Mouse (Mus musculus) kidney, postnatal 0 days (tissue): ENCODE measurements around the gene Ptpre. TPM values are rescaled to one million over a fixed set of nuclear protein-coding genes. Genes with fewer than 3 reads are reported as not detected.

ENCODE experiments used
- ATAC-seq: fragments of 200-750 bp; cut with Nextera tagmentation; replicated peaks from 2 replicates; pipeline ENCODE4 v1.8.0; 2017; ENCODE audit warnings: low read depth, moderate number of reproducible peaks, moderate TSS enrichment, moderate library complexity; ENCODE audit not compliant: low FRiP score
- DNase-seq: peaks from one replicate; pipeline ENCODE4 v3.0.0-alpha.2; 2016; ENCODE audit warnings: low spot score
- H3K27ac ChIP-seq: fragments of 300-500 bp; sonication (generic); 2 replicates; pipeline ENCODE4 v1.5.1; 2014; ENCODE audit warnings: mild to moderate bottlenecking
- H3K27me3 ChIP-seq: fragments of 300-500 bp; sonication (generic); 2 replicates; pipeline ENCODE4 v1.6.1; 2014; ENCODE audit warnings: low read length, mixed read lengths; ENCODE audit not compliant: insufficient read depth
- H3K36me3 ChIP-seq: fragments of 300-500 bp; sonication (generic); 2 replicates; pipeline ENCODE4 v1.6.1; 2014; ENCODE audit warnings: low read length, mixed read lengths; ENCODE audit not compliant: insufficient read depth
- H3K4me1 ChIP-seq: fragments of 300-500 bp; sonication (generic); replicated peaks from 2 replicates; pipeline ENCODE4 v1.6.1; 2014; ENCODE audit warnings: antibody characterized with exemption, low read length, mixed read lengths; ENCODE audit not compliant: insufficient read depth
- H3K4me2 ChIP-seq: fragments of 300-500 bp; sonication (generic); 2 replicates; pipeline ENCODE4 v1.6.1; 2014; ENCODE audit warnings: mild to moderate bottlenecking, low read length, moderate library complexity, mixed read lengths
- H3K4me3 ChIP-seq: fragments of 300-500 bp; sonication (generic); replicated peaks from 2 replicates; pipeline ENCODE4 v1.5.1; 2014; ENCODE audit warnings: low read depth, low read length
- H3K9ac ChIP-seq: fragments of 300-500 bp; sonication (generic); 2 replicates; pipeline ENCODE4 v1.6.1; 2014; ENCODE audit warnings: low read depth, low read length
- H3K9me3 ChIP-seq: fragments of 300-500 bp; sonication (generic); replicated peaks from 2 replicates; pipeline ENCODE4 v1.6.1; 2016; ENCODE audit warnings: low read length, inconsistent platforms, mixed read lengths
- CTCF ChIP-seq: IDR thresholded peaks from 2 replicates; pipeline ENCODE4 v1.5.1; 2016; ENCODE audit warnings: antibody characterized with exemption, low read depth, mild to moderate bottlenecking, moderate library complexity
- WGBS: fragments of 180-500 bp; shearing (Covaris S2); extraction: QIAGEN DNeasy Blood & Tissue Kit; methylation state at CpG from one replicate; pipeline ENCODE4 v1.1.7; 2014; 5-methylcytosine and 5-hydroxymethylcytosine counted together
- polyA plus RNA-seq: library from polyadenylated mRNA; unstranded; fragments of >200 nt; fragmentation: Nextera tagmentation; extraction: Ambion mirVana; gene quantifications from 2 replicates; pipeline ENCODE4 v1.2.1, GENCODE M21; 2015

Gene Ptpre
- polyA plus RNA-seq, 1 experiment from 2014 or later: 1.3 TPM

GRCm38 (mm10) chr7:135641698-135642507 lies 104.6 kb downstream of the Ptpre start:
- no peaks in the 10 kb centered on the region for H3K36me3 ChIP-seq
- H3K27me3 ChIP-seq: no peaks in the 10 kb centered on the region
- peak; percentile 74 for TF ChIP-seq CTCF
- H3K27ac ChIP-seq: no peak overlapping the region
- WGBS: 59% methylated on average over 14 of the region's 14 CpGs
- ATAC-seq: no peak
- H3K9me3 ChIP-seq: no peaks in the 10 kb centered on the region
- no peaks in the 10 kb centered on the region for H3K4me1 ChIP-seq
- H3K9ac ChIP-seq: no peak overlapping the region
- DNase-seq: peak; percentile 67
- H3K4me2 ChIP-seq: no peak overlapping the region
- no peak overlapping the region for H3K4me3 ChIP-seq

- ATAC-seq (no peak), DNase-seq (no peak)
- TF ChIP-seq CTCF: no peak
- WGBS: 72% methylated on average over 1 of the region's 1 CpGs
- H3K4me2 ChIP-seq: no peak overlapping the region
- H3K36me3 ChIP-seq: no peaks in the 10 kb centered on the region
- no peaks in the 10 kb centered on the region for H3K27me3 ChIP-seq
- H3K9me3 ChIP-seq: no peaks in the 10 kb centered on the region
- H3K4me1 ChIP-seq: no peaks in the 10 kb centered on the region
- no peak overlapping the region for H3K4me3 ChIP-seq
- no peak overlapping the region for H3K27ac ChIP-seq
- no peak overlapping the region for H3K9ac ChIP-seq
These were observed 107.2 kb downstream of the Ptpre start for GRCm38 (mm10) chr7:135644452-135644851.

- no peaks in the 10 kb centered on the region for H3K4me1 ChIP-seq
- H3K4me3 ChIP-seq: no peak overlapping the region
- H3K27me3 ChIP-seq: no peaks in the 10 kb centered on the region
- ATAC-seq: no peak
- no peak overlapping the region for H3K27ac ChIP-seq
- no peak for DNase-seq
- WGBS: 74% methylated on average over 6 of the region's 6 CpGs
- no peaks in the 10 kb centered on the region for H3K36me3 ChIP-seq
- no peak overlapping the region for H3K4me2 ChIP-seq
- no peaks in the 10 kb centered on the region for H3K9me3 ChIP-seq
- no peak for TF ChIP-seq CTCF
- no peak overlapping the region for H3K9ac ChIP-seq
These were observed 109.7 kb downstream of the Ptpre start for GRCm38 (mm10) chr7:135646976-135647375.

- Histone ChIP-seq H3K4me1 (no peaks in the 10 kb centered on the region), H3K9ac (no peak overlapping the region), H3K4me2 (no peak overlapping the region), H3K9me3 (no peaks in the 10 kb centered on the region), H3K4me3 (no peak overlapping the region), H3K27me3 (no peaks in the 10 kb centered on the region), H3K36me3 (no peaks in the 10 kb centered on the region), H3K27ac (no peak overlapping the region)
- TF ChIP-seq CTCF: no peak
- DNase-seq (no peak), ATAC-seq (no peak)
- WGBS: 77% methylated on average over 8 of the region's 8 CpGs
These were observed 111.5 kb downstream of the Ptpre start for GRCm38 (mm10) chr7:135648821-135649220.

- no peaks in the 10 kb centered on the region for H3K4me1 ChIP-seq
- H3K27ac ChIP-seq: no peak overlapping the region
- H3K4me3 ChIP-seq: no peak overlapping the region
- DNase-seq (no peak), ATAC-seq (no peak)
- no peak for TF ChIP-seq CTCF
- no peaks in the 10 kb centered on the region for H3K27me3 ChIP-seq
- WGBS: 87% methylated on average over 1 of the region's 1 CpGs
- no peaks in the 10 kb centered on the region for H3K9me3 ChIP-seq
- H3K9ac ChIP-seq: no peak overlapping the region
- H3K36me3 ChIP-seq: no peaks in the 10 kb centered on the region
- H3K4me2 ChIP-seq: no peak overlapping the region
These were observed 112.0 kb downstream of the Ptpre start for GRCm38 (mm10) chr7:135649306-135649705.

GRCm38 (mm10) chr7:135650061-135650460 lies 112.8 kb downstream of the Ptpre start:
- Histone ChIP-seq H3K27me3 (no peaks in the 10 kb centered on the region), H3K4me1 (no peaks in the 10 kb centered on the region), H3K9ac (no peak overlapping the region), H3K9me3 (no peaks in the 10 kb centered on the region), H3K4me2 (no peak overlapping the region), H3K27ac (no peak overlapping the region), H3K4me3 (no peak overlapping the region), H3K36me3 (no peaks in the 10 kb centered on the region)
- DNase-seq: no peak
- TF ChIP-seq CTCF: no peak
- 85% methylated on average over 5 of the region's 5 CpGs for WGBS
- no peak for ATAC-seq
